Mouse (Mus musculus) MEL (cell line): ENCODE data around the gene Zap70. TPM values are rescaled to one million over a fixed set of nuclear protein-coding genes. Genes with fewer than 3 reads are reported as not detected.

Experiments
- DNase-seq: peaks from one replicate; pipeline ENCODE4 v3.0.0; 2011; ENCODE audit warnings: low read depth, low spot score
- H3K27ac ChIP-seq: 2 replicates; pipeline ENCODE4 v1.5.1; 2012; ENCODE audit warnings: low read depth, mild to moderate bottlenecking, control low read depth, low read length, moderate library complexity; ENCODE audit not compliant: control insufficient read depth
- H3K27me3 ChIP-seq, 2 experiments: fragments of 150-350 bp in 1 of 2; sonication (generic) in 1 of 2; 2 replicates each; pipeline ENCODE4 v1.6.1; 2012; ENCODE audit warnings: low read length in 2 of 2, mild to moderate bottlenecking in 2 of 2, improper control_type of control experiment in 1 of 2, moderate library complexity in 1 of 2; ENCODE audit not compliant: insufficient read depth in 2 of 2, control insufficient read depth in 1 of 2
- H3K36me3 ChIP-seq, 2 experiments: 2 replicates each; pipeline ENCODE4 v1.6.1; 2012 to 2014; ENCODE audit warnings: low read length in 2 of 2, improper control_type of control experiment in 1 of 2, inconsistent platforms in 1 of 2, mild to moderate bottlenecking in 1 of 2; ENCODE audit not compliant: insufficient read depth in 2 of 2, control insufficient read depth in 1 of 2
- H3K4me1 ChIP-seq, 2 experiments: fragments of 150-350 bp in 1 of 2; sonication (generic) in 1 of 2; 2 replicates each; pipeline ENCODE4 v1.6.1; 2012; ENCODE audit warnings: low read length in 2 of 2, improper control_type of control experiment in 1 of 2, mild to moderate bottlenecking in 1 of 2; ENCODE audit not compliant: insufficient read depth in 2 of 2, control insufficient read depth in 1 of 2
- H3K4me3 ChIP-seq, 2 experiments: fragments of 150-350 bp in 1 of 2; sonication (generic) in 1 of 2; 2 replicates each; pipeline ENCODE4 v1.5.1; 2012; ENCODE audit warnings: low read depth in 2 of 2, low read length in 2 of 2, mild to moderate bottlenecking in 2 of 2, moderate library complexity in 2 of 2, control low read depth in 1 of 2, improper control_type of control experiment in 1 of 2; ENCODE audit not compliant: control insufficient read depth in 1 of 2, insufficient read depth in 1 of 2
- H3K79me2 ChIP-seq: 2 replicates; pipeline ENCODE4 v1.6.1; 2012; ENCODE audit warnings: mild to moderate bottlenecking, low read length, moderate library complexity; ENCODE audit not compliant: control insufficient read depth, poor library complexity, insufficient read depth
- H3K9ac ChIP-seq: 2 replicates; pipeline ENCODE4 v1.6.1; 2012; ENCODE audit warnings: low read depth, mild to moderate bottlenecking, control low read depth, low read length, moderate library complexity; ENCODE audit not compliant: control insufficient read depth, poor library complexity, severe bottlenecking
- H3K9me3 ChIP-seq: fragments of 150-350 bp; sonication (generic); replicated peaks from 2 replicates; pipeline ENCODE4 v1.6.1; 2012; ENCODE audit warnings: mild to moderate bottlenecking, low read length, improper control_type of control experiment, moderate library complexity; ENCODE audit not compliant: insufficient read depth
- BHLHE40 ChIP-seq: IDR thresholded peaks from 2 replicates; pipeline ENCODE4 v1.6.1; 2012; ENCODE audit warnings: low read depth, mild to moderate bottlenecking, inconsistent platforms, low read length, improper control_type of control experiment, borderline replicate concordance
- ELF1 ChIP-seq: IDR thresholded peaks from 2 replicates; pipeline ENCODE4 v1.6.1; 2014; ENCODE audit warnings: low read depth, mild to moderate bottlenecking, inconsistent platforms, low read length, improper control_type of control experiment, moderate library complexity
- ETS1 ChIP-seq: IDR thresholded peaks from 2 replicates; pipeline ENCODE4 v1.6.1; 2012; ENCODE audit warnings: low read depth, mild to moderate bottlenecking, inconsistent platforms, low read length, improper control_type of control experiment, moderate library complexity
- GABPA ChIP-seq: IDR thresholded peaks from 2 replicates; pipeline ENCODE4 v1.6.1; 2012; ENCODE audit warnings: low read depth, mild to moderate bottlenecking, inconsistent platforms, low read length, improper control_type of control experiment, moderate library complexity
- HCFC1 ChIP-seq: IDR thresholded peaks from 2 replicates; pipeline ENCODE4 v1.6.1; 2012; ENCODE audit warnings: low read depth, mild to moderate bottlenecking, inconsistent platforms, low read length, improper control_type of control experiment, moderate library complexity
- KAT2A ChIP-seq: conservative IDR thresholded peaks from 2 replicates; pipeline ENCODE4 v1.6.1; 2012; ENCODE audit warnings: low read depth, low read length, improper control_type of control experiment, inconsistent platforms
- MAZ ChIP-seq: IDR thresholded peaks from 2 replicates; pipeline ENCODE4 v1.6.1; 2012; ENCODE audit warnings: low read depth, mild to moderate bottlenecking, inconsistent platforms, low read length, improper control_type of control experiment
- MEF2A ChIP-seq: IDR thresholded peaks from 2 replicates; pipeline ENCODE4 v1.6.1; 2014; ENCODE audit warnings: low read depth, mild to moderate bottlenecking, inconsistent platforms, low read length, improper control_type of control experiment; ENCODE audit not compliant: poor library complexity, insufficient replicate concordance, severe bottlenecking; ENCODE audit errors: extremely low read depth
- MYB ChIP-seq: IDR thresholded peaks from 2 replicates; pipeline ENCODE4 v1.6.1; 2011; ENCODE audit warnings: mild to moderate bottlenecking, low read depth, low read length, improper control_type of control experiment
- MYC ChIP-seq: IDR thresholded peaks from 2 replicates; pipeline ENCODE4 v1.6.1; 2011; ENCODE audit warnings: low read depth, mild to moderate bottlenecking, low read length, improper control_type of control experiment, moderate library complexity
- NRF1 ChIP-seq: IDR thresholded peaks from 2 replicates; pipeline ENCODE4 v1.6.1; 2014; ENCODE audit warnings: low read depth, mild to moderate bottlenecking, inconsistent platforms, low read length, improper control_type of control experiment, moderate library complexity; ENCODE audit not compliant: poor library complexity, insufficient read depth, severe bottlenecking
- POLR2AphosphoS2 ChIP-seq: IDR thresholded peaks from 2 replicates; pipeline ENCODE4 v1.6.1; 2011; ENCODE audit warnings: low read length, improper control_type of control experiment
- POLR2AphosphoS5 ChIP-seq: IDR thresholded peaks from 2 replicates; pipeline ENCODE4 v1.6.1; 2012; ENCODE audit warnings: low read depth, borderline replicate concordance, mild to moderate bottlenecking, inconsistent platforms, low read length, moderate library complexity, mixed read lengths
- RAD21 ChIP-seq: IDR thresholded peaks from 2 replicates; pipeline ENCODE4 v1.6.1; 2011; ENCODE audit warnings: mild to moderate bottlenecking, low read depth, low read length, improper control_type of control experiment
- SIN3A ChIP-seq: IDR thresholded peaks from 2 replicates; pipeline ENCODE4 v1.6.1; 2012; ENCODE audit warnings: low read length, improper control_type of control experiment, inconsistent platforms
- TCF12 ChIP-seq: IDR thresholded peaks from 2 replicates; pipeline ENCODE4 v1.6.1; 2014; ENCODE audit warnings: low read depth, mild to moderate bottlenecking, inconsistent platforms, low read length, improper control_type of control experiment, moderate library complexity
- USF1 ChIP-seq: IDR thresholded peaks from 2 replicates; pipeline ENCODE4 v1.6.1; 2014; ENCODE audit warnings: low read depth, mild to moderate bottlenecking, inconsistent platforms, low read length, improper control_type of control experiment, moderate library complexity
- ZC3H11A ChIP-seq: IDR thresholded peaks from 2 replicates; pipeline ENCODE4 v1.6.1; 2012; ENCODE audit warnings: low read depth, mild to moderate bottlenecking, inconsistent platforms, low read length, improper control_type of control experiment
- ZKSCAN1 ChIP-seq: IDR thresholded peaks from 2 replicates; pipeline ENCODE4 v1.6.1; 2012; ENCODE audit warnings: low read depth, mild to moderate bottlenecking, inconsistent platforms, low read length, improper control_type of control experiment, moderate library complexity
- ZMIZ1 ChIP-seq: IDR thresholded peaks from 2 replicates; pipeline ENCODE4 v1.6.1; 2012; ENCODE audit warnings: low read depth, mild to moderate bottlenecking, inconsistent platforms, low read length, improper control_type of control experiment, moderate library complexity
- polyA plus RNA-seq, 2 experiments: library from polyadenylated mRNA; stranded (reverse) in 1 of 2; unstranded in 1 of 2; fragments of >175 nt in 1 of 2; fragments of >200 nt in 1 of 2; gene quantifications; 2 replicates each; pipeline versions ENCODE4 v1.2.1 to v1.2.4; 2012; ENCODE audit warnings: low replicate concordance in 2 of 2, low read depth in 1 of 2; ENCODE audit not compliant: insufficient read length in 2 of 2, insufficient read depth in 1 of 2, missing spikeins in 1 of 2
- total RNA-seq: library from RNA; depleted of rRNA; stranded (reverse); fragments of 300-350 nt; gene quantifications from 2 replicates; pipeline ENCODE4 v1.2.3, GENCODE M21; 2012

Gene Zap70
- total and polyA plus RNA-seq, 3 experiments = not detected

- H3K4me3 ChIP-seq = no peak overlapping the region
- no peaks in the 10 kb centered on the region for H3K9me3 ChIP-seq
- TF ChIP-seq ZKSCAN1 (no peak), NRF1 (no peak), ELF1 (no peak), MYB (no peak), MEF2A (no peak), MYC (no peak), ZMIZ1 (no peak), GABPA (no peak), POLR2AphosphoS5 (no peak), POLR2AphosphoS2 (no peak), SIN3A (no peak), BHLHE40 (no peak), RAD21 (no peak), USF1 (no peak)
- no peaks in the 10 kb centered on the region for H3K36me3 ChIP-seq
- no peaks in the 10 kb centered on the region for H3K4me1 ChIP-seq
- peaks cover 0 to 11% of the 10 kb centered on the region in 2 experiments; a peak in 2 of 4 replicates for H3K27me3 ChIP-seq
- no peaks in the 10 kb centered on the region for H3K79me2 ChIP-seq
- no peak overlapping the region for H3K9ac ChIP-seq
- no peak overlapping the region for H3K27ac ChIP-seq
- no peak for DNase-seq
Measured at GRCm38 (mm10) chr1:36718786-36719185, 42.8 kb upstream of the Zap70 start.

GRCm38 (mm10) chr1:36723146-36724056 lies 38.2 kb upstream of the Zap70 start:
- Histone ChIP-seq H3K27ac (no peak overlapping the region), H3K9ac (no peak overlapping the region), H3K36me3 (no peaks in the 10 kb centered on the region), H3K79me2 (no peaks in the 10 kb centered on the region), H3K4me3 (no peak overlapping the region), H3K4me1 (no peaks in the 10 kb centered on the region), H3K9me3 (no peaks in the 10 kb centered on the region), H3K27me3 (peaks cover 0 to 1% of the 10 kb centered on the region in 2 experiments; a peak in 1 of 4 replicates)
- DNase-seq = no peak
- TF ChIP-seq MYC = no peak
- TF ChIP-seq ELF1 = no peak
- TF ChIP-seq KAT2A = no peak
- no peak for TF ChIP-seq MAZ
- no peak for TF ChIP-seq HCFC1
- TF ChIP-seq ETS1 = no peak
- TF ChIP-seq GABPA = no peak
- TF ChIP-seq ZC3H11A = no peak
- TF ChIP-seq MYB = no peak
- TF ChIP-seq TCF12 = no peak
